Mouse (Mus musculus): Measurements from ENCODE around the gene Fbll1.

GRCm38 (mm10) chr11:35750578-35750977 is 48.1 kb downstream of the Fbll1 start:
- TF ChIP-seq CTCF (IDR thresholded peaks at IDR 0.05; ENCODE audit: low read depth) (no peak), EP300 (optimal IDR thresholded peaks at IDR 0.05) (peak; percentile 93)

Data from stomach, postnatal 0 days (tissue).